Mouse (Mus musculus) granulocyte monocyte progenitor cell, adult 5-6 weeks (primary cell): ENCODE measurements at regions not wholly inside any gene's neighbourhood (a gene's known extent, or its start where the extent isn't known, plus 50 kb on each side); places are given as distances from the start of the nearest gene placed in this dataset.

ENCODE experiments used
- ATAC-seq: replicated peaks from 2 replicates; pipeline ENCODE4 v1.8.0; 2016; ENCODE audit warnings: mild to moderate bottlenecking, moderate TSS enrichment, inconsistent platforms; ENCODE audit not compliant: poor library complexity, severe bottlenecking

- ATAC-seq: no peak
Measured at GRCm38 (mm10) chr13:110578159-110578558, 183.3 kb downstream of the Plk2 start.

GRCm38 (mm10) chr13:110580166-110580565 is 185.3 kb downstream of the Plk2 start:
- ATAC-seq: no peak

- no peak for ATAC-seq
Measured at GRCm38 (mm10) chr13:110580570-110580969, 185.7 kb downstream of the Plk2 start.

GRCm38 (mm10) chr13:110584765-110585164 is 189.9 kb downstream of the Plk2 start:
- ATAC-seq: no peak

GRCm38 (mm10) chr13:110594630-110595029 is 199.8 kb downstream of the Plk2 start:
- no peak for ATAC-seq

GRCm38 (mm10) chr13:110599666-110600065 is 204.8 kb downstream of the Plk2 start:
- ATAC-seq: no peak

GRCm38 (mm10) chr13:110600377-110600776 is 205.5 kb downstream of the Plk2 start:
- no peak for ATAC-seq

- ATAC-seq: no peak
Measured at GRCm38 (mm10) chr13:110601352-110601751, 206.5 kb downstream of the Plk2 start.

GRCm38 (mm10) chr13:110601840-110602239 is 207.0 kb downstream of the Plk2 start:
- ATAC-seq: peak; percentile 84

GRCm38 (mm10) chr13:110602894-110603293 is 208.0 kb downstream of the Plk2 start:
- ATAC-seq: no peak

- no peak for ATAC-seq
Measured at GRCm38 (mm10) chr13:110619010-110619409, 224.2 kb downstream of the Plk2 start.

- ATAC-seq: no peak
Measured at GRCm38 (mm10) chr13:110627136-110627535, 232.3 kb downstream of the Plk2 start.

GRCm38 (mm10) chr13:110627732-110628131 is 232.9 kb downstream of the Plk2 start:
- ATAC-seq: no peak

- no peak for ATAC-seq
Measured at GRCm38 (mm10) chr13:110628201-110628600, 233.4 kb downstream of the Plk2 start.

GRCm38 (mm10) chr13:110633261-110633781 is 238.5 kb downstream of the Plk2 start:
- ATAC-seq: no peak

- no peak for ATAC-seq
Measured at GRCm38 (mm10) chr13:110633899-110634298, 239.1 kb downstream of the Plk2 start.

- ATAC-seq: no peak
Measured at GRCm38 (mm10) chr13:110642792-110643191, 247.9 kb downstream of the Plk2 start.

- ATAC-seq: no peak
Measured at GRCm38 (mm10) chr13:110643198-110643896, 248.5 kb downstream of the Plk2 start.

- ATAC-seq: no peak
Measured at GRCm38 (mm10) chr13:110643897-110644213, 249.0 kb downstream of the Plk2 start.

GRCm38 (mm10) chr13:110649378-110649777 is 254.5 kb downstream of the Plk2 start:
- no peak for ATAC-seq

- ATAC-seq: no peak
Measured at GRCm38 (mm10) chr13:110649870-110650497, 255.1 kb downstream of the Plk2 start.

- no peak for ATAC-seq
Measured at GRCm38 (mm10) chr13:110652201-110652600, 257.4 kb downstream of the Plk2 start.
